Mouse (Mus musculus) thymus, adult 2 months (tissue): ENCODE data around the gene Rps6kl1. TPM values are rescaled to one million over a fixed set of nuclear protein-coding genes. Genes with fewer than 3 reads are reported as not detected.

Experiments used
- DNase-seq: peaks from one replicate; pipeline ENCODE4 v3.0.0; 2021
- H3K27ac ChIP-seq: fragments of 200-500 bp; 2 replicates; pipeline ENCODE4 v1.5.1; 2012; ENCODE audit warnings: low read length, control low read depth; ENCODE audit not compliant: control insufficient read depth, insufficient read depth
- H3K27me3 ChIP-seq: fragments of 200-500 bp; 2 replicates; pipeline ENCODE4 v1.6.1; 2012; ENCODE audit warnings: mild to moderate bottlenecking, low read length, moderate library complexity, mixed read lengths; ENCODE audit not compliant: control insufficient read depth, insufficient read depth
- H3K36me3 ChIP-seq: fragments of 200-500 bp; 2 replicates; pipeline ENCODE4 v1.6.1; 2012; ENCODE audit warnings: mild to moderate bottlenecking, low read length, moderate library complexity; ENCODE audit not compliant: control insufficient read depth, insufficient read depth
- H3K4me1 ChIP-seq: fragments of 200-500 bp; replicated peaks from 2 replicates; pipeline ENCODE4 v1.6.1; 2012; ENCODE audit warnings: low read length; ENCODE audit not compliant: control insufficient read depth, insufficient read depth
- H3K4me3 ChIP-seq: fragments of 200-500 bp; 2 replicates; pipeline ENCODE4 v1.5.1; 2012; ENCODE audit warnings: mild to moderate bottlenecking, low read length, control low read depth, moderate library complexity; ENCODE audit not compliant: control insufficient read depth, insufficient read depth
- CTCF ChIP-seq: fragments of 200-500 bp; IDR thresholded peaks from 2 replicates; pipeline ENCODE4 v1.5.1; 2012; ENCODE audit warnings: mild to moderate bottlenecking, control low read depth, low read length, moderate library complexity, borderline replicate concordance; ENCODE audit not compliant: control insufficient read depth, poor library complexity, insufficient read depth; ENCODE audit errors: extremely low read depth
- POLR2A ChIP-seq: fragments of 200-500 bp; IDR thresholded peaks from 2 replicates; pipeline ENCODE4 v1.6.1; 2012; ENCODE audit warnings: mild to moderate bottlenecking, low read length, control low read depth, moderate library complexity; ENCODE audit not compliant: control insufficient read depth, poor library complexity, insufficient read depth; ENCODE audit errors: extremely low read depth
- WGBS: fragments of 180-500 bp; shearing (Covaris S2); methylation state at CpG from one replicate; pipeline ENCODE4 v1.1.7; 2018; 5-methylcytosine and 5-hydroxymethylcytosine counted together
- polyA plus RNA-seq: library from polyadenylated mRNA; depleted of rRNA; stranded (reverse); fragments of >200 nt; gene quantifications from 2 replicates; pipeline ENCODE4 v1.2.3, GENCODE M21; 2012; rRNA removed

Gene Rps6kl1
- 3.7 and 11.4 TPM in 2 replicates for polyA plus RNA-seq

DNA sequence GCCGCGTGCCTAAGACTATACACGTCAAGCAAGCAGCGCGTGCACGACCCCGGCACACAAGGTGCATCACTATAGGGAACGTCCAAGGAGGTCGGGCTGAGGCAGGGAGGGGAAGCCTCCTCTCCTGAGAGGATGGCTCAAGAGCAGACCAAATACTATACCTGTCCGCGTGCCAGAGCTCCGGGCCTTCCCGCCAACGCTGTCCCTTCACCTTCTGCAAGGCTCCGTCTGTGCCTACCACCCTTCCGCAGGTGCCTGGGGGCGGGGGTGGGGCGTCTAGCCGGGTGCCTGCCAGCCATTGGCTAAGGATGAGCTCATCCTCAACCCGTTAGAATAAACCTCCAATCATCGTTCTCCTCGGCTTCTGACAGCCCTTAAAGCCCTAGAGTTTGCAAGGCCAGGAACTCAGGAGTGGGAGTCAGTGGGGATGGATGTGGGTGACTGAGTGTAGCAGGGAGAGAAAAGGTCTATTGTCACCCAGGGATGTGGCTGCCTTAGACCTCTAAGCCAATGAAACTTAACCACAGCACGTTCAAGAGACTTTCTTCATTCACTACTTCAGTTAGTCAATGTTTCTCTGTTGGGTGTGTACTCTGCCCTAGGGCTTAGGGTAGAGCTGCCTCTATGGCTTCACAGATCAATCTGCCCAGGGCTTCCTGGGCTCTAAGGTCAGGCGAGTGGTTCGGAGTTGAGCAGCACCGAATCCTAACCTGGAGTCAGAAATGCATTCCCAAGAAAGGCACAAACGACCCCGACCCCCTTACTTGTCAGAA is at the start of gene Rps6kl1:
Gene Rps6kl1, minus strand, starts transcription at position 263 of the 773 bp plus-strand sequence.
- Histone ChIP-seq H3K27ac (no peak within 1 kb of the TSS), H3K36me3 (no peaks in the 10 kb centered on the region), H3K4me3 (peak within 1 kb of the TSS; percentile 49), H3K27me3 (no peaks in the 10 kb centered on the region), H3K4me1 (peaks cover 31% of the 10 kb centered on the region)
- peak; percentile 74 for DNase-seq
- WGBS, result 22% methylated on average over 28 of the region's 28 CpGs
- TF ChIP-seq POLR2A (no peak), CTCF (no peak)

DNA sequence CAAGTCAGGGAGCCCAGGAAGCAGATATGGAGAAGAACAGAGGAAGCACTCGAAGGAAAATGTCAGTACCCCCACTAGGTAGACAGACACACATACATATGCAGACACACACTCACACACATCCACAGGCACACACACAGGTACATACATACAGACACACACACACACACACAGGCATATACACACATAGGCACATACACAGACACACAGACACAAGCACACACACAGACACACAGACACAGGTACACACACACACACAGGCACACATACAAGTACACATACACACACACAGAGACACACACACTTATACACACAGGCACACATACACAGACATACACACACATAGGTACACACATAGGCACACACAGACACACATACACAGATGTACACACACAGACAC is 48.9 kb upstream of the Rps6kl1 start:
- H3K4me3 ChIP-seq, result no peak overlapping the region
- TF ChIP-seq POLR2A (no peak), CTCF (no peak)
- no peak for DNase-seq
- WGBS, result 95% methylated on average over 1 of the region's 1 CpGs
- H3K4me1 ChIP-seq, result peaks cover 11% of the 10 kb centered on the region
- no peaks in the 10 kb centered on the region for H3K27me3 ChIP-seq
- H3K36me3 ChIP-seq, result no peaks in the 10 kb centered on the region
- H3K27ac ChIP-seq, result no peak overlapping the region

DNA sequence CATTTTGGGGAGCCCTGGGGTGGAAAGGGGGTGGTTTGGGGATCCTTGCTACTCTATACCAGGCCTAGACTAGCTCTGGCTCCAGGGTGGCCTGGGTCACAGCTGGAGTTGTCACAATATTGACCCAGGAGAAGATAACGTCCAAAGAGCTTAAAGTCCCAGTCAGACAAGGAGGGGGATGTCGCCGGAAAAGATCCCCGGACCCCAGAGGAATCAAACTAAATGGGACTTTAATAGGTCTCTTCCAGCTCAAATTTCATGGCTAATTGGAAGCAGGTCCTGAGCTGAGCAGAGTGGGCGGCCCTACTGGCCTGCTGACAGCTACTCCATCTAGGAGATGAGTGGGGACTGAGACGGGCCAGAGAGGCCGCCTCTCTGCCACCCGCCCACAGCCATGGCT is 46.9 kb upstream of the Rps6kl1 start:
- no peak overlapping the region for H3K4me3 ChIP-seq
- DNase-seq, result no peak
- H3K36me3 ChIP-seq, result no peaks in the 10 kb centered on the region
- peaks cover 30% of the 10 kb centered on the region for H3K4me1 ChIP-seq
- H3K27ac ChIP-seq, result no peak overlapping the region
- TF ChIP-seq CTCF (no peak), POLR2A (no peak)
- 94% methylated on average over 8 of the region's 8 CpGs for WGBS
- no peaks in the 10 kb centered on the region for H3K27me3 ChIP-seq

DNA sequence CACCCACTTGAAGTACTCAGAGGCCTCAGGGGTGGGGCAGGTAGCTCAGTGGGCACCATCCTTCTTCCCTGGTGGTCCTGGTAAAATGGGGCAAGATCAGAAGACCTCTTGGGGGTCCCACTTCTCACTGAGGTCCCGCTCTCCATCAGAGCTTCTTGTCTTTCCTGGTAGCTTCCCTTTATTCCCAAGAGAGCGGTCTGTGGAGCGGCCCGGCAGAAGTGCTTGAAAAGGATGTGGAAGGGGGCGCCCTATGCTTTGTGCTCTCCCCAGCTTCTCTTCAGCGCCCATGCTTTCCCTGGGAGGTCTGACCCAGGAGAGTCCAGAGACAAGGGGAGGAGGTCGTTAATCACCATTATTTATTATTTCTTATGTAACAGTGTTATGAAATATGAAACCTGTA is 46.3 kb upstream of the Rps6kl1 start:
- peaks cover 35% of the 10 kb centered on the region for H3K4me1 ChIP-seq
- H3K36me3 ChIP-seq, result no peaks in the 10 kb centered on the region
- 96% methylated on average over 7 of the region's 7 CpGs for WGBS
- TF ChIP-seq POLR2A (no peak), CTCF (no peak)
- H3K4me3 ChIP-seq, result no peak overlapping the region
- DNase-seq, result no peak
- H3K27me3 ChIP-seq, result no peaks in the 10 kb centered on the region
- no peak overlapping the region for H3K27ac ChIP-seq

DNA sequence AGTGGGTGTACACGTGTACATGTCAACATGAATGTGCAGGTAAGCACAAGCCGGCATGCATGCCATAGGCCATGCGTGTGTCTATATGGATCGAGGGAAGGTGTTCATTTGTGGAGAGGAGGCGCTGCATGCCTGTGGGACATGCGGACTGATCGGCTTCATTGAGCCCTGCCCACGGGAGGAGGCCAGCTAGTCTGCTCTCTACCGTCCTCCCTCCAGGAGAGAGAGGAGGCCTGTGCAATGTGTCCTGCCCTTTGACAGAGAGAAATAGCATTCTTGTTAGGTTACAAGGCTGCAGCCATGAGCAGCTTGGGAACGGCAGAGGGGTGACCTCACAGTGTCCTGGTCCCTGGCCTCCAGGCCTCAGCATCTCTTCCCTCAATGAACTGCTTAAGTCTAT is 45.1 kb upstream of the Rps6kl1 start:
- TF ChIP-seq CTCF (no peak), POLR2A (no peak)
- H3K27ac ChIP-seq, result no peak overlapping the region
- peaks cover 39% of the 10 kb centered on the region for H3K4me1 ChIP-seq
- no peak overlapping the region for H3K4me3 ChIP-seq
- H3K36me3 ChIP-seq, result no peaks in the 10 kb centered on the region
- no peaks in the 10 kb centered on the region for H3K27me3 ChIP-seq
- DNase-seq, result no peak
- WGBS, result 97% methylated on average over 10 of the region's 10 CpGs

DNA sequence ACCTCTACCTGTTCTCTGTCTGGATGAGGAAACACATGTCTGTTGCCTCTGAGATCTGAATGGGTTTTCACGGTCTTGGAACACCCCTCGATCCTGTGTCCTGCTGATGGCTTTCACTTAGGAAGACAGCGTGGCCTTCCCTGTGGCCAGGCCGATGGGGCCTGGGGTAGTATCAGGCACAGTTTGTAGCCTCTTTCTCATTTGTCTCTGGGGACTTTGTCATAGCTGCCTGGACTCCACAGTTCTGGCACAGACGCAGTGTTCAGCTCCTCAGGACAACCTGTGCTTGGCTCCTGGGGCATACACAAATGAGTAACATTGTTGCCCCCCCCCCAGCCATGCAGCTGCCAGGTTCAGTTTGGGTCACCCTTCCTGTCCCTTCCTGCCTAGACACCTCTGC is 44.0 kb upstream of the Rps6kl1 start:
- no peak overlapping the region for H3K27ac ChIP-seq
- DNase-seq, result no peak
- TF ChIP-seq CTCF, result no peak
- TF ChIP-seq POLR2A, result no peak
- whole genome bisulfite sequencing, result 90% methylated on average over 5 of the region's 5 CpGs
- peaks cover 39% of the 10 kb centered on the region for H3K4me1 ChIP-seq
- no peaks in the 10 kb centered on the region for H3K36me3 ChIP-seq
- H3K27me3 ChIP-seq, result no peaks in the 10 kb centered on the region
- H3K4me3 ChIP-seq, result no peak overlapping the region
